Mouse (Mus musculus) liver, postnatal 0 days (tissue): ENCODE measurements at regions not wholly inside any gene's neighbourhood (a gene's known extent, or its start where the extent isn't known, plus 50 kb on each side); places are given as distances from the start of the nearest gene placed in this dataset.

Experiments used
- ATAC-seq: fragments of 200-750 bp; cut with Nextera tagmentation; 2 replicates; pipeline ENCODE4 v1.8.0; 2017; ENCODE audit warnings: mild to moderate bottlenecking, moderate library complexity
- DNase-seq: peaks from one replicate; pipeline ENCODE4 v3.0.0-alpha.2; 2016
- H3K27ac ChIP-seq: fragments of 300-500 bp; sonication (generic); 2 replicates; pipeline ENCODE4 v1.5.1; 2014; ENCODE audit warnings: antibody characterized with exemption, moderate library complexity, mild to moderate bottlenecking, low read depth
- H3K27me3 ChIP-seq: fragments of 300-500 bp; sonication (generic); 2 replicates; pipeline ENCODE4 v1.6.1; 2014; ENCODE audit warnings: low read length, control low read depth, mixed read lengths; ENCODE audit not compliant: insufficient read depth
- H3K36me3 ChIP-seq: fragments of 300-500 bp; sonication (generic); replicated peaks from 2 replicates; pipeline ENCODE4 v1.6.1; 2014; ENCODE audit warnings: mild to moderate bottlenecking, control low read depth, low read length, moderate library complexity, mixed read lengths; ENCODE audit not compliant: insufficient read depth
- H3K4me1 ChIP-seq: fragments of 300-500 bp; sonication (generic); 2 replicates; pipeline ENCODE4 v1.6.1; 2014; ENCODE audit warnings: antibody characterized with exemption, mild to moderate bottlenecking, control low read depth; ENCODE audit not compliant: insufficient read depth
- H3K4me2 ChIP-seq: fragments of 300-500 bp; sonication (generic); 2 replicates; pipeline ENCODE4 v1.6.1; 2014; ENCODE audit warnings: low read depth, mild to moderate bottlenecking, low read length, moderate library complexity, mixed read lengths
- H3K4me3 ChIP-seq: fragments of 300-500 bp; sonication (generic); 2 replicates; pipeline ENCODE4 v1.5.1; 2014; ENCODE audit warnings: low read depth, low read length
- H3K9ac ChIP-seq: fragments of 300-500 bp; sonication (generic); replicated peaks from 2 replicates; pipeline ENCODE4 v1.6.1; 2014; ENCODE audit warnings: mild to moderate bottlenecking, moderate library complexity
- H3K9me3 ChIP-seq: fragments of 300-500 bp; sonication (generic); 2 replicates; pipeline ENCODE4 v1.6.1; 2016; ENCODE audit warnings: mild to moderate bottlenecking, control low read depth, low read length, mixed read lengths
- CTCF ChIP-seq: sonication (generic); IDR thresholded peaks from 2 replicates; pipeline ENCODE4 v1.5.1; 2016; ENCODE audit warnings: antibody characterized with exemption, low read depth
- EP300 ChIP-seq: IDR thresholded peaks from 2 replicates; pipeline ENCODE4 v1.6.1; 2016; ENCODE audit warnings: antibody characterized with exemption, low read depth, mild to moderate bottlenecking
- WGBS: fragments of 180-500 bp; shearing (Covaris S2); extraction: QIAGEN DNeasy Blood & Tissue Kit; methylation state at CpG from one replicate; pipeline ENCODE4 v1.1.7; 2014; ENCODE audit not compliant: insufficient replicate concordance; 5-methylcytosine and 5-hydroxymethylcytosine counted together

GRCm38 (mm10) chr9:79111326-79111725 is 496.0 kb downstream of the Cd109 start:
- 43% methylated on average over 2 of the region's 2 CpGs for WGBS
- Histone ChIP-seq H3K27me3 (no peaks in the 10 kb centered on the region), H3K36me3 (no peaks in the 10 kb centered on the region), H3K4me1 (no peaks in the 10 kb centered on the region), H3K4me3 (no peak overlapping the region), H3K4me2 (no peak overlapping the region), H3K9me3 (no peaks in the 10 kb centered on the region), H3K9ac (no peak overlapping the region), H3K27ac (no peak overlapping the region)
- DNase-seq: no peak
- no peak for TF ChIP-seq CTCF
- no peak for TF ChIP-seq EP300
- ATAC-seq: peak; percentile 29; the same call in 1 of the 2 replicates

- H3K9me3 ChIP-seq: no peaks in the 10 kb centered on the region
Observed at GRCm38 (mm10) chr9:79140970-79141369, 525.6 kb downstream of the Cd109 start.

GRCm38 (mm10) chr9:79146004-79146403 is 530.7 kb downstream of the Cd109 start:
- 68% methylated on average over 3 of the region's 3 CpGs for WGBS
- Histone ChIP-seq H3K27ac (no peak overlapping the region), H3K36me3 (no peaks in the 10 kb centered on the region), H3K4me2 (no peak overlapping the region), H3K9ac (no peak overlapping the region), H3K9me3 (no peaks in the 10 kb centered on the region), H3K4me1 (no peaks in the 10 kb centered on the region), H3K27me3 (no peaks in the 10 kb centered on the region), H3K4me3 (no peak overlapping the region)
- no peak for DNase-seq
- ATAC-seq: no peak
- TF ChIP-seq CTCF: no peak
- no peak for TF ChIP-seq EP300

More at GRCm38 (mm10) chr9:79140970-79141369, 525.6 kb downstream of the Cd109 start:
- H3K4me1 ChIP-seq: no peaks in the 10 kb centered on the region
- no peak overlapping the region for H3K9ac ChIP-seq
- no peaks in the 10 kb centered on the region for H3K27me3 ChIP-seq
- ATAC-seq (no peak), DNase-seq (no peak)
- no peak overlapping the region for H3K27ac ChIP-seq
- H3K36me3 ChIP-seq: no peaks in the 10 kb centered on the region
- H3K4me3 ChIP-seq: no peak overlapping the region
- WGBS: 71% methylated on average over 1 of the region's 1 CpGs
- TF ChIP-seq EP300 (no peak), CTCF (no peak)
- H3K4me2 ChIP-seq: no peak overlapping the region

- WGBS: 49% methylated on average over 2 of the region's 2 CpGs
- no peaks in the 10 kb centered on the region for H3K36me3 ChIP-seq
- H3K9me3 ChIP-seq: no peaks in the 10 kb centered on the region
- no peaks in the 10 kb centered on the region for H3K4me1 ChIP-seq
- ATAC-seq (no peak), DNase-seq (no peak)
- no peaks in the 10 kb centered on the region for H3K27me3 ChIP-seq
- H3K4me2 ChIP-seq: no peak overlapping the region
- no peak for TF ChIP-seq EP300
- no peak overlapping the region for H3K4me3 ChIP-seq
- no peak overlapping the region for H3K9ac ChIP-seq
- no peak overlapping the region for H3K27ac ChIP-seq
Observed at GRCm38 (mm10) chr9:79165596-79165995, 550.2 kb downstream of the Cd109 start.

GRCm38 (mm10) chr9:79173036-79173435 is 545.6 kb downstream of the Col12a1 start:
- ATAC-seq (no peak), DNase-seq (no peak)
- TF ChIP-seq CTCF (no peak), EP300 (no peak)
- Histone ChIP-seq H3K9me3 (no peaks in the 10 kb centered on the region), H3K27ac (no peak overlapping the region), H3K4me2 (no peak overlapping the region), H3K9ac (no peak overlapping the region), H3K36me3 (no peaks in the 10 kb centered on the region), H3K4me1 (no peaks in the 10 kb centered on the region), H3K4me3 (no peak overlapping the region), H3K27me3 (no peaks in the 10 kb centered on the region)

- DNase-seq: no peak
- ATAC-seq: no peak
- Histone ChIP-seq H3K9ac (no peak overlapping the region), H3K9me3 (no peaks in the 10 kb centered on the region), H3K27me3 (no peaks in the 10 kb centered on the region), H3K27ac (no peak overlapping the region), H3K36me3 (no peaks in the 10 kb centered on the region), H3K4me1 (no peaks in the 10 kb centered on the region), H3K4me3 (no peak overlapping the region), H3K4me2 (no peak overlapping the region)
- 69% methylated on average over 2 of the region's 2 CpGs for WGBS
- TF ChIP-seq CTCF: no peak
- TF ChIP-seq EP300: no peak
Observed at GRCm38 (mm10) chr9:79179954-79180353, 538.7 kb downstream of the Col12a1 start.

- TF ChIP-seq EP300 (no peak), CTCF (no peak)
- no peak overlapping the region for H3K9ac ChIP-seq
- H3K36me3 ChIP-seq: no peaks in the 10 kb centered on the region
- H3K4me1 ChIP-seq: no peaks in the 10 kb centered on the region
- H3K27me3 ChIP-seq: no peaks in the 10 kb centered on the region
- H3K4me2 ChIP-seq: no peak overlapping the region
- no peak overlapping the region for H3K4me3 ChIP-seq
- 73% methylated on average over 2 of the region's 2 CpGs for WGBS
- no peaks in the 10 kb centered on the region for H3K9me3 ChIP-seq
- ATAC-seq (no peak), DNase-seq (no peak)
- no peak overlapping the region for H3K27ac ChIP-seq
Observed at GRCm38 (mm10) chr9:79195420-79195819, 523.2 kb downstream of the Col12a1 start.
